In the genomic region with DNA sequence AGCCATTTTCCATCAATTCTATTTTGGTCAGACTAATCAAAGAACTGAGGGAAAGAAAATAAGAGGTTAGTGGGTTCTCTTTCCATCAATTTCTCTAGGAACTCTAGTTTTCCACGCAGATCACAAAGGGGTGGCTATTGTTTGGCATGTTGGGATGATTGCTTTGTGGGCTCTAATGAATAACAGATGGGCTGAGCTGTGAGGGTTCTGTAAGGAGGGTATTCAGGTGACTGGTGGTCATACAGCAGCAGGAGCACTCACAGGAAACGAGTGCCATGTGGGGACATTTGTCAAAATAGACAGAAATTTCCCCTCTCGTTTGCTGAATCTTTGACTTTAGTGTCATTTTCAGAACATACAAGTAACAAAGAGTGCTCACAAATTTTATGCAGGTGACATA, we compare ENCODE assay signal across 26 mouse cellular contexts.
DNase-seq lines count a peak whose midpoint lies in the region; ATAC-seq lines count a peak whose summit lies in the region.
"Had no signal": no experiment of that assay in that cellular context is flagged by ENCODE, and none has a peak within 500 bp of the region (broad histone marks: within the 10 kb centered on the region; RNA-seq: fewer than 3 reads in every experiment).

No protein-coding gene starts in this region.

- no peaks in the 10 kb centered on the region for H3K9me3 ChIP-seq in neural tube, embryonic 15.5 days (replicated peaks)
- H3K9me3 ChIP-seq in midbrain, embryonic 14.5 days (ENCODE audit: control insufficient read depth, low read length), result no peaks in the 10 kb centered on the region
- H3K9me3 ChIP-seq: embryonic facial prominence, embryonic 12.5 days; hindbrain, embryonic 15.5 days; liver, embryonic 15.5 days; lung, embryonic 15.5 days; megakaryocyte, embryonic 14.5 days had no signal

- whole genome bisulfite sequencing in neural tube, embryonic 15.5 days, result 41% methylated on average over 3 of the region's 3 CpGs
- WGBS in midbrain, embryonic 14.5 days, result 58% methylated on average over 3 of the region's 3 CpGs

- DNase-seq in cerebellum, adult 9-10 months, result peak; percentile 8
- no peak for DNase-seq in cerebellum, adult 11 months
- DNase-seq in neural tube, embryonic 10.5 days (ENCODE audit: extremely low spot score, low spot score), result peak; percentile 19
- peak; percentile 37 for DNase-seq in hindlimb bud, embryonic 11.5 days (ENCODE audit: extremely low spot score, low read depth, low spot score)
- DNase-seq in midbrain, embryonic 14.5 days, result no peak
- DNase-seq in ovary, postnatal 10 days (ENCODE audit: low spot score), result no peak
- DNase-seq: adrenal gland, postnatal 14 days; forebrain, postnatal 0 days; gastrocnemius, adult 2 months; kidney, adult 9 months; kidney, postnatal 14 days; layer of hippocampus, postnatal 36 days; liver; lung, postnatal 36 days; thymus, adult 18-20 months had no signal

- ATAC-seq in neural tube, embryonic 15.5 days (ENCODE audit: low FRiP score), result no peak
- no peak for ATAC-seq in midbrain, embryonic 14.5 days (ENCODE audit: low FRiP score, low TSS enrichment)
- ATAC-seq in frontal cortex, adult (ENCODE audit: low TSS enrichment), result no peak
- ATAC-seq: forebrain, postnatal 0 days; intestine, embryonic 16.5 days; midbrain, embryonic 16.5 days had no signal

- H3K36me3 ChIP-seq in neural tube, embryonic 15.5 days, result no peaks in the 10 kb centered on the region
- no peaks in the 10 kb centered on the region for H3K36me3 ChIP-seq in midbrain, embryonic 14.5 days (ENCODE audit: control insufficient read depth, insufficient read depth, low read length)
- H3K36me3 ChIP-seq: embryonic facial prominence, embryonic 12.5 days; hindbrain, embryonic 15.5 days; liver, embryonic 15.5 days; lung, embryonic 15.5 days had no signal

- no peak overlapping the region for H3K4me3 ChIP-seq in neural tube, embryonic 15.5 days (replicated peaks)
- H3K4me3 ChIP-seq in midbrain, embryonic 14.5 days (replicated peaks; ENCODE audit: low read depth, low read length), result no peak overlapping the region
- H3K4me3 ChIP-seq: embryonic facial prominence, embryonic 12.5 days; gastrocnemius, adult 2 months; hindbrain, embryonic 15.5 days; layer of hippocampus, adult 2 months; liver, embryonic 15.5 days; lung, embryonic 15.5 days; megakaryocyte, embryonic 14.5 days; myocyte had no signal

- H3K27me3 ChIP-seq in neural tube, embryonic 15.5 days (replicated peaks), result no peaks in the 10 kb centered on the region
- H3K27me3 ChIP-seq in midbrain, embryonic 14.5 days (ENCODE audit: control insufficient read depth, insufficient read depth, low read length), result no peaks in the 10 kb centered on the region
- H3K27me3 ChIP-seq: embryonic facial prominence, embryonic 12.5 days; hindbrain, embryonic 15.5 days; liver, embryonic 15.5 days; lung, embryonic 15.5 days; megakaryocyte, embryonic 14.5 days had no signal

- H3K4me2 ChIP-seq in neural tube, embryonic 15.5 days, result no peak overlapping the region
- H3K4me2 ChIP-seq in midbrain, embryonic 14.5 days (ENCODE audit: low read length), result no peak overlapping the region
- H3K4me2 ChIP-seq: embryonic facial prominence, embryonic 12.5 days; hindbrain, embryonic 15.5 days; liver, embryonic 15.5 days; lung, embryonic 15.5 days had no signal

- no peak overlapping the region for H3K9ac ChIP-seq in neural tube, embryonic 15.5 days (replicated peaks)
- H3K9ac ChIP-seq in midbrain, embryonic 14.5 days (replicated peaks; ENCODE audit: low read length), result no peak overlapping the region
- H3K9ac ChIP-seq: embryonic facial prominence, embryonic 12.5 days; forebrain, postnatal 0 days; hindbrain, embryonic 15.5 days; liver, embryonic 15.5 days; lung, embryonic 15.5 days had no signal

- H3K27ac ChIP-seq in neural tube, embryonic 15.5 days (replicated peaks), result no peak overlapping the region
- no peak overlapping the region for H3K27ac ChIP-seq in midbrain, embryonic 14.5 days (replicated peaks; ENCODE audit: low read depth, low read length)
- H3K27ac ChIP-seq: embryonic facial prominence, embryonic 12.5 days; gastrocnemius, adult 2 months; hindbrain, embryonic 15.5 days; layer of hippocampus, adult 2 months; liver, embryonic 15.5 days; lung, embryonic 15.5 days had no signal

- H3K4me1 ChIP-seq in neural tube, embryonic 15.5 days, result no peaks in the 10 kb centered on the region
- H3K4me1 ChIP-seq in midbrain, embryonic 14.5 days (ENCODE audit: control insufficient read depth, insufficient read depth, low read length), result no peaks in the 10 kb centered on the region
- H3K4me1 ChIP-seq: embryonic facial prominence, embryonic 12.5 days; hindbrain, embryonic 15.5 days; liver, embryonic 15.5 days; lung, embryonic 15.5 days; megakaryocyte, embryonic 14.5 days had no signal

Comparison
In these comparisons a context has a peak if more than half of its experiments do, and no peak if none do; other contexts are left out.
1. DNase-seq: peak in cerebellum, adult 9-10 months (single experiment), neural tube, embryonic 10.5 days (single experiment) and hindlimb bud, embryonic 11.5 days (single experiment); none in cerebellum, adult 11 months (single experiment), midbrain, embryonic 14.5 days (single experiment) and ovary, postnatal 10 days (single experiment).